Mouse (Mus musculus) embryonic facial prominence, embryonic 13.5 days (tissue): ENCODE measurements around the gene Krtap22-2. TPM values are rescaled to one million over a fixed set of nuclear protein-coding genes. Genes with fewer than 3 reads are reported as not detected.
"Not testable (repeated sequence)": the region's sequence is repeated elsewhere in the genome, so short reads cannot be mapped to it uniquely, and the experiment has no call there.

ENCODE experiments used
- ATAC-seq: fragments of 200-750 bp; cut with Nextera tagmentation; 2 replicates; pipeline ENCODE4 v1.8.0; 2017; ENCODE audit warnings: low read depth; ENCODE audit not compliant: insufficient number of reproducible peaks, insufficient read depth, low FRiP score, low TSS enrichment
- H3K27ac ChIP-seq: fragments of 300-500 bp; sonication (generic); 2 replicates; pipeline ENCODE4 v1.5.1; 2015; ENCODE audit warnings: moderate library complexity, mild to moderate bottlenecking, inconsistent platforms
- H3K27me3 ChIP-seq: fragments of 300-500 bp; sonication (generic); 2 replicates; pipeline ENCODE4 v1.6.1; 2015; ENCODE audit warnings: mild to moderate bottlenecking, inconsistent platforms
- H3K36me3 ChIP-seq: fragments of 300-500 bp; sonication (generic); 2 replicates; pipeline ENCODE4 v1.6.1; 2015; ENCODE audit warnings: mild to moderate bottlenecking, inconsistent platforms
- H3K4me1 ChIP-seq: fragments of 300-500 bp; sonication (generic); 2 replicates; pipeline ENCODE4 v1.6.1; 2015; ENCODE audit warnings: inconsistent platforms
- H3K4me2 ChIP-seq: fragments of 300-500 bp; sonication (generic); 2 replicates; pipeline ENCODE4 v1.6.1; 2015; ENCODE audit warnings: moderate library complexity, mild to moderate bottlenecking, inconsistent platforms
- H3K4me3 ChIP-seq: fragments of 300-500 bp; sonication (generic); 2 replicates; pipeline ENCODE4 v1.5.1; 2015; ENCODE audit warnings: mild to moderate bottlenecking, inconsistent platforms
- H3K9ac ChIP-seq: fragments of 300-500 bp; sonication (generic); 2 replicates; pipeline ENCODE4 v1.6.1; 2015; ENCODE audit warnings: mild to moderate bottlenecking, inconsistent platforms
- H3K9me3 ChIP-seq: fragments of 300-500 bp; sonication (generic); 2 replicates; pipeline ENCODE4 v1.6.1; 2016; ENCODE audit warnings: inconsistent platforms
- WGBS: fragments of 180-500 bp; shearing (Covaris S2); methylation state at CpG from one replicate; pipeline ENCODE4 v1.1.7; 2015; ENCODE audit warnings: mixed read lengths; 5-methylcytosine and 5-hydroxymethylcytosine counted together
- polyA plus RNA-seq: library from polyadenylated mRNA; unstranded; fragments of >200 nt; fragmentation: Nextera tagmentation; extraction: Ambion mirVana; gene quantifications from 2 replicates; pipeline ENCODE4 v1.2.1, GENCODE M21; 2015

The Krtap22-2 gene
- not detected in 2 replicates for polyA plus RNA-seq

- H3K27me3 ChIP-seq = no peaks in the 10 kb centered on the region
- WGBS = 75% methylated on average over 5 of the region's 5 CpGs
- H3K9me3 ChIP-seq = no peaks in the 10 kb centered on the region
- no peak within 1 kb of the TSS for H3K4me3 ChIP-seq
- no peak within 1 kb of the TSS for H3K4me2 ChIP-seq
- H3K4me1 ChIP-seq = no peaks in the 10 kb centered on the region
- no peak within 1 kb of the TSS for H3K9ac ChIP-seq
- H3K27ac ChIP-seq = no peak within 1 kb of the TSS
- ATAC-seq = no peak
- H3K36me3 ChIP-seq = no peaks in the 10 kb centered on the region
These were observed at the start of gene Krtap22-2 for GRCm38 (mm10) chr16:89010659-89011058. Krtap22-2 (minus strand) TSS chr16:89010759.

- WGBS = 83% methylated on average over 3 of the region's 3 CpGs
These were observed 37.2 kb upstream of the Krtap22-2 start, which contains the start of gene Krtap6-5 for GRCm38 (mm10) chr16:89047783-89048182. Krtap6-5 (minus strand) TSS chr16:89047883.

GRCm38 (mm10) chr16:89041372-89041771 lies 30.8 kb upstream of the Krtap22-2 start, which contains the start of gene Gm10228:
Gm10228 (minus strand) TSS chr16:89041472.
- not testable (repeated sequence) for H3K4me1 ChIP-seq, H3K27me3 ChIP-seq, ATAC-seq, H3K27ac ChIP-seq, H3K9ac ChIP-seq, H3K9me3 ChIP-seq, H3K36me3 ChIP-seq, H3K4me3 ChIP-seq, H3K4me2 ChIP-seq
- WGBS = 85% methylated on average over 2 of the region's 4 CpGs

More at GRCm38 (mm10) chr16:89047783-89048182, 37.2 kb upstream of the Krtap22-2 start, which contains the start of gene Krtap6-5:
- no peak within 1 kb of the TSS for H3K9ac ChIP-seq
- H3K36me3 ChIP-seq = no peaks in the 10 kb centered on the region
- H3K4me1 ChIP-seq = no peaks in the 10 kb centered on the region
- H3K4me3 ChIP-seq = no peak within 1 kb of the TSS
- H3K27ac ChIP-seq = no peak within 1 kb of the TSS
- H3K9me3 ChIP-seq = no peaks in the 10 kb centered on the region
- no peak within 1 kb of the TSS for H3K4me2 ChIP-seq
- no peaks in the 10 kb centered on the region for H3K27me3 ChIP-seq
- ATAC-seq = no peak

DNA sequence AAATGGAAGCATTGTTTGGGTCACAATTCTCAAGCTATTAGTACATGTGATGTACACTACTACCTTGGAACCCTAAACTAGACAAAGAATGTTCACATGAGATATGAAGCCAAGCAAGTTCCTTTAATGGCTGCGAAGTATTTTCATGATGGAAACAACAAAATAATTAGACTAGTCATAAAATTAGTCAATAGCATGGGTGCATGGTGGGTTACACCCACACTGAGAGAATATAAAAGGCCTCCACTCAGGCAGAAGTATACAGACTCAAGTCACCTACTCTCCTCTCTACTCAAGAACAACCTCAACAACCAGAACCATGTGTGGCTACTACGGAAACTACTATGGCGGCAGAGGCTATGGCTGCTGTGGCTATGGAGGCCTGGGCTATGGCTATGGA lies 20.8 kb upstream of the Krtap22-2 start, which contains the start of gene Krtap6-1:
TSS of gene Krtap6-1 (plus strand) at position 301 of the 400 bp plus-strand sequence.
- not testable (repeated sequence) for ATAC-seq

DNA sequence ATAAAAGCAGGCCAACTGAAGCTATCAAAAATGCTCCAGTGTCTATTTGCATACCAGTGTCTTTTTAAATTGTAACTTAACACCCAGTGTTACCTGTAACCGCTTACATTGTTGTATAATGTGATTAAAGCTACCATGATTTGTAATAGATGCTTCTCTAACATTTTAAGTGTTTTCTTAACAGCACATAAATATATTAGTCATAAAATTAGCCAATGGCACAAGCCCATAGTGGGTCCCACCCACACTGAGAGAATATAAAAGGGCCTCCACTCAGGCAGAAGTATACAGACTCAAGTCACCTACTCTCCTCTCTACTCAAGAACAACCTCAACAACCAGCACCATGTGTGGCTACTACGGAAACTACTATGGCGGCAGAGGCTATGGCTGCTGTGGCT lies 4.4 kb upstream of the Krtap22-2 start, which contains the start of gene Gm10229:
TSS of gene Gm10229 (plus strand) at position 301 of the 400 bp plus-strand sequence.
- H3K27me3 ChIP-seq, H3K4me2 ChIP-seq, H3K9ac ChIP-seq, H3K36me3 ChIP-seq, H3K9me3 ChIP-seq, ATAC-seq, H3K27ac ChIP-seq, H3K4me1 ChIP-seq, H3K4me3 ChIP-seq: not testable (repeated sequence)
- WGBS = 90% methylated on average over 3 of the region's 3 CpGs

More for the DNA sequence above, 20.8 kb upstream of the Krtap22-2 start, which contains the start of gene Krtap6-1:
- H3K9ac ChIP-seq, H3K9me3 ChIP-seq, H3K27ac ChIP-seq, H3K4me1 ChIP-seq, H3K4me3 ChIP-seq, H3K36me3 ChIP-seq, H3K4me2 ChIP-seq, H3K27me3 ChIP-seq: not testable (repeated sequence)
- 94% methylated on average over 3 of the region's 3 CpGs for WGBS

DNA sequence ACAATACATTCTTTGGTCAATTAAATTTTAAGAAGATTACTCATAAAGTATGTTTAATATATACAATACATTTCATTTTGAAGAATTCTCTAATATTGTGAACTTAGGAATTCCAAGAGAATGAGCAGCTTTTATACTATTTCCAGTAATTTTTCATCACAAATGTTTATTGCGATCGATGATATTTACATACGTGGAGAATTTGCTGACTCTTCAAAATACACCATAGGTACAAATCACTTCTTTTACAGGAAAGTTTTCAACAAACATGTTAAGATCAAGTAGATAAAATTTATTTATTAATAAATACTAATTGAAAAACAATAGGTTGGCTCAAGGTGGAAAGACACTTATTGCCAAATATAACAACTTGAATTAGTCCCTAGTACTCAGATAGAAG lies 3.4 kb upstream of the Krtap22-2 start:
- Histone ChIP-seq H3K36me3 (no peaks in the 10 kb centered on the region), H3K9ac (no peak overlapping the region), H3K4me1 (no peaks in the 10 kb centered on the region), H3K4me2 (no peak overlapping the region), H3K4me3 (no peak overlapping the region), H3K27ac (no peak overlapping the region), H3K27me3 (no peaks in the 10 kb centered on the region), H3K9me3 (no peaks in the 10 kb centered on the region)
- ATAC-seq = no peak
- 97% methylated on average over 3 of the region's 3 CpGs for WGBS

- no peaks in the 10 kb centered on the region for H3K27me3 ChIP-seq
- no peak within 1 kb of the TSS for H3K4me3 ChIP-seq
- no peak within 1 kb of the TSS for H3K9ac ChIP-seq
- no peaks in the 10 kb centered on the region for H3K36me3 ChIP-seq
- no peak for ATAC-seq
- H3K4me1 ChIP-seq = no peaks in the 10 kb centered on the region
- H3K9me3 ChIP-seq = no peaks in the 10 kb centered on the region
- 92% methylated on average over 7 of the region's 7 CpGs for WGBS
- H3K4me2 ChIP-seq = no peak within 1 kb of the TSS
- no peak within 1 kb of the TSS for H3K27ac ChIP-seq
These were observed 47.8 kb downstream of the Krtap22-2 start, which contains the start of gene Krtap16-3 for GRCm38 (mm10) chr16:88962773-88963172. Krtap16-3 (minus strand) TSS chr16:88962873.

Other genes with a start within 250 kb of the Krtap22-2 start
- gene 2310057N15Rik, start 236.6 kb downstream of the Krtap22-2 start, polyA plus RNA-seq = not detected in 2 replicates
- not detected in 2 replicates for gene Gm5965, start 232.9 kb downstream of the Krtap22-2 start, polyA plus RNA-seq
- not detected in 2 replicates for gene Gm20741, start 198.5 kb downstream of the Krtap22-2 start, polyA plus RNA-seq
- gene Krtap15, start 190.5 kb downstream of the Krtap22-2 start, polyA plus RNA-seq = not detected in 2 replicates
- gene Krtap14, start 184.6 kb downstream of the Krtap22-2 start, polyA plus RNA-seq = not detected in 2 replicates
- gene Krtap19-1, start 141.3 kb downstream of the Krtap22-2 start, polyA plus RNA-seq = not detected in 2 replicates
- gene Krtap19-2, start 136.5 kb downstream of the Krtap22-2 start, polyA plus RNA-seq = not detected in 2 replicates
- gene Krtap19-3, start 132.7 kb downstream of the Krtap22-2 start, polyA plus RNA-seq = not detected in 2 replicates
- not detected in 2 replicates for gene Krtap19-4, start 125.7 kb downstream of the Krtap22-2 start, polyA plus RNA-seq
- not detected in 2 replicates for gene Krtap19-5, start 114.3 kb downstream of the Krtap22-2 start, polyA plus RNA-seq
- not detected in 2 replicates for gene Krtap19-9b, start 78.5 kb downstream of the Krtap22-2 start, polyA plus RNA-seq
- not detected in 2 replicates for gene Krtap16-3, start 47.9 kb downstream of the Krtap22-2 start, polyA plus RNA-seq
- gene Gm10229, start 4.5 kb upstream of the Krtap22-2 start, polyA plus RNA-seq = not detected in 2 replicates
- gene Krtap6-1, start 20.9 kb upstream of the Krtap22-2 start, polyA plus RNA-seq = not detected in 2 replicates
- not detected in 2 replicates for gene Gm10228, start 30.7 kb upstream of the Krtap22-2 start, polyA plus RNA-seq
- not detected in 2 replicates for gene Krtap6-5, start 37.1 kb upstream of the Krtap22-2 start, polyA plus RNA-seq
- not detected in 2 replicates for gene 1110025L11Rik, start 53.2 kb upstream of the Krtap22-2 start, polyA plus RNA-seq
- not detected in 2 replicates for gene Krtap6-3, start 73.3 kb upstream of the Krtap22-2 start, polyA plus RNA-seq
- not detected in 2 replicates for gene Gm6358, start 130.1 kb upstream of the Krtap22-2 start, polyA plus RNA-seq
- gene Gm10061, start 140.3 kb upstream of the Krtap22-2 start, polyA plus RNA-seq = not detected in 2 replicates
- not detected in 2 replicates for gene Gm9789, start 147.2 kb upstream of the Krtap22-2 start, polyA plus RNA-seq
- gene Gm7735, start 158.7 kb upstream of the Krtap22-2 start, polyA plus RNA-seq = not detected in 2 replicates
- gene 1110057P08Rik, start 164.0 kb upstream of the Krtap22-2 start, polyA plus RNA-seq = not detected in 2 replicates
- gene Krtap20-2, start 195.1 kb upstream of the Krtap22-2 start, polyA plus RNA-seq = not detected in 2 replicates